Mouse (Mus musculus) macrophage (primary cell): ENCODE data around the gene Slc30a4. TPM values are rescaled to one million over a fixed set of nuclear protein-coding genes. Genes with fewer than 3 reads are reported as not detected.

Experiments used
- H3K27ac ChIP-seq: fragments of 350-480 bp; formaldehyde crosslinking; 2 replicates; pipeline ENCODE4 v1.9.0; 2021
- H3K36me3 ChIP-seq: fragments of 350-480 bp; formaldehyde crosslinking; 2 replicates; pipeline ENCODE4 v1.9.0; 2021; ENCODE audit errors: inconsistent target
- H3K4me3 ChIP-seq: fragments of 350-480 bp; formaldehyde crosslinking; 2 replicates; pipeline ENCODE4 v1.9.0; 2021; ENCODE audit errors: inconsistent target
- H3K79me2 ChIP-seq: fragments of 350-480 bp; formaldehyde crosslinking; 2 replicates; pipeline ENCODE4 v1.9.0; 2021; ENCODE audit errors: inconsistent target
- WGBS: methylation state at CpG from one replicate; pipeline ENCODE4 v1.1.7; 2026; ENCODE audit warnings: inconsistent platforms; ENCODE audit not compliant: missing documents; 5-methylcytosine and 5-hydroxymethylcytosine counted together
- polyA plus RNA-seq: library from polyadenylated mRNA; stranded (reverse); fragments of 250-400 nt; gene quantifications from 3 replicates; pipeline ENCODE4 v1.2.4, GENCODE M21; 2018; ENCODE audit warnings: inconsistent platforms

Gene Slc30a4
- polyA plus RNA-seq, 1 experiment from 2014 or later, result 2.5 TPM

DNA sequence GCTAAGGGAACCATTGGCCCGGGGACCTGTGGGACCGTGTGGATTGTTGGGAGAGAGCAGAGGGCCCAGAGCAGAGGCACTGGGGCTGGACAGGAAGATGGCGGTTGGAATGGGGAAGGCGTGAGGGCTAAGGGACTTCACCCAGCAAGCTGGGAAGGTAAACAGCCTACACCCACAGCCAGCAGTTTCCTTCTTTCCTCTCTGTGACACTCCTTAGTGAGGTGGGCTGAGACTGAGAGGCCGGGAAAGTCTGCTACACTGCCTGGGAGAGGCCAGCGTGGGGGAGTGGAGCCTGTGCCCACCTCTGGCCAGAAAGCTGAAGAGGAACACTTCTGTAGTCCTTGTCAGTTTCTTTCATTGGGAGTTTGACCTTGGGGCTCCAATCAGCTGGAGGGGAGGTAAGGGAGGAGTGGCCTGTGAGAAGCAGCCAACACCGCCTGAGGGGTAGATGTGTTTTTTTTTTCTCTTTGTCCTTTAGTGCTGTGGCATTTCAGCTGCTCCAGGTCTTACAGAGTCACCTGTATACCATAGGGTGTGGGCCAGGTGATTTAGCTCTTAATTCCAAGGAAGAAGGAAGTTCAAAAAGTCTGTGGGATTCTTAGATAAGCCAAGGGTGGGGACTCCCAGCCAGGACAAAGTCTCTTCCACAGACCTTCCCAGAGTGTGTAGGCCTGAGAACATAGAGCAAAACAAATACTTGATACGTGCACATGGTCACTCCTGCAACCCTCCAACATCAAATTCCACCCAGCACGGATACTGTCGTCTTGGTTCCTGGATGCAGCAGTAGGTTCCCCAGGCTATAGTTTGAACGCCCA lies 44.5 kb downstream of the Slc30a4 start:
- whole genome bisulfite sequencing, result 68% methylated on average over 11 of the region's 11 CpGs
- no peaks in the 10 kb centered on the region for H3K36me3 ChIP-seq
- H3K79me2 ChIP-seq, result no peaks in the 10 kb centered on the region
- H3K4me3 ChIP-seq, result no peak overlapping the region
- H3K27ac ChIP-seq, result no peak overlapping the region

DNA sequence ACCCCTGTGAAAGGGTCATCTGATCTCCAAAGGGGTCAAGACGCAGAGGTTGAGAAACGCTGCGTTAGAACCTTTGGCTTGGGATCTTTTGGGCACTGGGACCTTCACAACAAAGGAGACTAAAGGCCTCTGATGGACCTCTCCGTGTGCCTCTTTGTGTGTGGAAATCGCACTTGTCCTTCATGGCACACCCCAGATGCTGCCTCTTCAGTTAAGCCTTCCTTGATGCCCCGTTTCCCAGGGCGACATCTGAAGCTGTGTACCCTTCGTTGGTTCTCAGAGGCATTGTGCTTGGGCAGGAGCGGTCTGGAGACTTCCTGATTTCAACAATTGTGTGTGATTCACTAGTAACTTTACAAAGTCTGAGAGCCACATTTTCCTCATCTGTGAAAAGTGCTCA lies 45.7 kb downstream of the Slc30a4 start:
- WGBS, result 70% methylated on average over 9 of the region's 9 CpGs

DNA sequence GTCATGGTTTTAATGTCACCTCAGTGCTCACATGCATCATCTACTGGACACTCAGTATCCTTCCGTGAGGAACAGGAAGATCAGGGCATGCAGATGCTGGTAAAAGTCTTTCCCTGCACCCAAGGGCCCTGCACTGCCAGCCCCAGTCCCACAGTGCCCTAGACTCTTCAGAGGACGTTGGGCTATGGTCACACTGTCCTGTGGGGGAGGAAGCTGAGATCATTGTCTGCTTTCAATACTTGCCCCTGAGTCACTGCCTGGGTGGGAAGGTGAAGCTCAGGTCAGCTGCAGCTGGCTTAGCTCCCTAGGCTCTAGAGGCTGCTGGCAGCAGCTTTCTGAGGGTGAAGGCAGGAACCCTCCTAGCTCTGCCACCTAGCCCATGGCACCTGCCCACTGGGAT lies 46.4 kb downstream of the Slc30a4 start:
- WGBS, result 25% methylated on average over 2 of the region's 2 CpGs
- no peaks in the 10 kb centered on the region for H3K36me3 ChIP-seq

More for the DNA sequence above, 45.7 kb downstream of the Slc30a4 start:
- H3K27ac ChIP-seq, result no peak overlapping the region
- no peak overlapping the region for H3K4me3 ChIP-seq
- H3K79me2 ChIP-seq, result no peaks in the 10 kb centered on the region
- H3K36me3 ChIP-seq, result no peaks in the 10 kb centered on the region

DNA sequence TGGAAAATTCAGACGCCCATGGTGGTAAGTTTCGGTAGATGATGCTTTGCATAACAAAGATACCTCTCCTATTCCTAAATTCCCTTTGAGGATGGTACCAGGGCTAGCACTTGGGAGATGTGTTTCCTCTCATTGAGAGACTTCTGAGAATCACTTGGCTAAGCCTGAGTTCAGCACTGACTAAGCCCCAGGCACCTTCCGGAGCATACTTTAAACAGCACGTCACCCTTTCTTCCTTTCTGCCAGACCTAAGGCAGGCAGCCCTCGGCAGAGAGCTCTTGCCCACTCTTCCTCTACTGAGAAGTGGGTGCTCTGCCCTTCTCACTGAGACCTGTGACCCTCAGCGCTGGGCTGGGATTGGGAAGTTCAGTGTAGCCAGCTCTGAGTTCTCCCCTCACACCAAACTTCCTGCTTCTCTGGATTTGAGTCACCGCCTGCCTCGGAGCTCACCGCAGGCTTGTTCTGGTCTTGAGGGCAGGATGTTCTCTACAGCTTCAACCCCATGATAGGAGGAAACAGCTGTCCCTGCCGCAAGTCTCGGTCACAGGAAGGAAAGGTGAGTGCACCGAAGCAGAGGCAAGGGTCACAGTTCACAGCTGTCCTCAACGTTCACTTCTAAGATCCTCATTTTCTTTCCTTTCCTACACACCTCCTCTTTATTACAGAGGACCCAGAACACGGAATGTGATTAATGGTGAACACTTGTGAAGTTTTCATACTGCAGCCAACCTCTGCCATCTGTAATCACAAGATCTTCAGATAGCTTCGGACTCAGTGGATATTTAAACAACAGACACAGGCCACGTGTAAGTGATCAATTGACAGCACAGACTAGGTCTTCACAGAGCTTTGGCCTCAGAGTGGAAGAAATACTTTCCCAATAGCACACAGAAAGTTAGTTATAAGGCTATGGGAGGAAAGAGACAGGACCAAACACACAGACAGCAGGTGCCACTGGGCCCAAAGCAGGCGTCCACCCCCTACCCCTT lies 50.1 kb downstream of the Slc30a4 start:
- H3K27ac ChIP-seq, result peak overlapping the region; percentile 24; the same call in 1 of the 2 replicates
- no peaks in the 10 kb centered on the region for H3K36me3 ChIP-seq
- 11% methylated on average over 14 of the region's 17 CpGs for WGBS
- H3K4me3 ChIP-seq, result no peak overlapping the region
- no peaks in the 10 kb centered on the region for H3K79me2 ChIP-seq

More for the DNA sequence above, 46.4 kb downstream of the Slc30a4 start:
- Histone ChIP-seq H3K27ac (no peak overlapping the region), H3K79me2 (no peaks in the 10 kb centered on the region), H3K4me3 (no peak overlapping the region)

DNA sequence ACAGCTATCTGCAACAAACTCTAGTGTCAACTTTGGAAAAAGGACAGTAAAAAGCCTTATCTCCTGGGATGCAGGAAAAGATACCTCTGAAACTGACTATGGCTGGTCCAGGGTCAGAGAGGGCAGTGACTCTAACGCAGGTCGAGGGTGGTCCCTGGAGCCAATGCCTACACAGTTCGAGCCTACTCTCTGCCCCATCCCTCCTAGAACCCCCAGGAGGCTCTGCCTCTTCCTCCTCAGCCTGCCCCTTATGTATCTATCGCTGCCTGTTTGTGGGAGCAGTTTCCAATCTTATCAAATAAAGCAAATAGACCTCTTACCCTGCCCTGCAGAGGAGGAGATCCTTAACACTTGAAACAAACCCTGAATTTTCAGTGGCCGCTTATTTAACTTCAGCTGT lies 63.8 kb downstream of the Slc30a4 start:
- Histone ChIP-seq H3K36me3 (no peaks in the 10 kb centered on the region), H3K4me3 (no peak overlapping the region), H3K79me2 (no peaks in the 10 kb centered on the region), H3K27ac (no peak overlapping the region)
- WGBS, result 80% methylated on average over 4 of the region's 5 CpGs

DNA sequence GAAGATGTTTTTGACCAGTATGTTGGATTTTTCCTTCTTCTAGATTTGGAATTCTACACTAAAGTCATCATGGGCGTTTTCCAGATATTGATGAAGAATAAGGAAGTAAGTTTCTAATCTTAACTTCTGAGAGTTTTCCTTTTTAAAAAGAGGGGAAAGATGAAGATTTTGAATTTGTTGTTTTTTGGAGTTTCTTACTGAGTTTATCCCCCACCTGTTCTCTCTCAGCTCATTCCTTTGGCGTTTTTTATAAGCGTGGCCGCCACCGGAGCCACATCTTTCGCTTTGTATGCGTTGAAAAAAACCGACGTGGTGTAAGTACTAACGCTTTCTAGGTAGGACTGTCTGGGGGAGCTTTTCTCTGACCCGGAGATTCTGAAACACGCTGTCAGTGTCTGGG lies 64.4 kb downstream of the Slc30a4 start:
- WGBS, result 42% methylated on average over 12 of the region's 12 CpGs
- no peaks in the 10 kb centered on the region for H3K79me2 ChIP-seq
- H3K27ac ChIP-seq, result no peak overlapping the region
- H3K36me3 ChIP-seq, result peaks cover under 1% of the 10 kb centered on the region; the same call in 1 of the 2 replicates
- H3K4me3 ChIP-seq, result peak overlapping the region; percentile 22; the same call in 1 of the 2 replicates

DNA sequence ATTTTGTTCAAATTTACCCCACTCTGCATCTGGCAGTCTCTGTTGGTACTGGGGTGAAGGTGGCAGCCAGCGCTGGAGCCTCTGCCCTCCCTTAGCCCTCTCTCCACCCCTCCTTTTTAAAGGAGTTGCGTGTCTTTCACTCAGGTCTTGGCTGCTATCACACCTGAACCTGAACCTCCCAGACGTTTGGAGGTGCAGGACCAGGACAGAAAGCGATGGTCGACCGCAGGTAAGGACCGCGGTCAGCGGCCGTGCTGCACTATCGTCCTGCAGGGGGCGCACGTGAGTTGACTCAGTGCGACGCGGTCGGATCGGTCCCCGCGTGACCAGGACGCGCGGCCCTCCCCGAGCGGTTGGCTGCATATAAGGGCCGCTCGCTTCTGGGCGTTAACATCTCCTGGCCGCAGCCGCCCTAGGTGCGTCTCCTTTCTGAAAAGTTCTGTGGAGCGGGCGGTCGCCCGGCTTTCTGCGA lies 64.9 kb downstream of the Slc30a4 start:
- Histone ChIP-seq H3K27ac (no peak overlapping the region), H3K36me3 (peaks cover 4% of the 10 kb centered on the region; the same call in 1 of the 2 replicates), H3K79me2 (peaks cover under 1% of the 10 kb centered on the region; the same call in 1 of the 2 replicates), H3K4me3 (peak overlapping the region; percentile 22; the same call in 1 of the 2 replicates)
- 4% methylated on average over 36 of the region's 36 CpGs for WGBS

DNA sequence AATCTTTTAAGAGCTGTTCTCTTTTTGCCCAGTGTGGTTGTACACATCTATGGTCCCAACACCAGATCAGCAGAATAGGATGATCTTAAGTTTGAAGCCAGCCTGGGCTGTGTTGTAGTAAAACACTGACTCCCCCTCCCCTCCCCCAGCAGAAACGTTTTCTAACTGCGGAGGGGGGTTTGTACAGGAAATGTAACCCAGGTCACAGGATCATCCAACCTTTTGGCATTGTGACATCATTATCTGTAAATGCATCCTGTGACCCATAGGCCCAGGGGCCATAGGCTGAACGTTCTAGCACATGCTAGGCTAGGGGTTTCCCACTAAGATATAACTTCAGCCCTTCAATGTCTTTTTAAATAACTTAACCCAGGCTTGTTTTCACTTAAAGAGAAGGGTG lies 65.8 kb downstream of the Slc30a4 start, which contains the start of gene AA467197:
Gene AA467197 (plus strand): TSS at position 301 of the 400 bp plus-strand sequence.
- Histone ChIP-seq H3K79me2 (peaks cover 9% of the 10 kb centered on the region), H3K4me3 (peak within 1 kb of the TSS; percentile 22; the same call in 1 of the 2 replicates), H3K36me3 (peaks cover 4% of the 10 kb centered on the region; the same call in 1 of the 2 replicates), H3K27ac (no peak within 1 kb of the TSS)
- 53% methylated on average over 3 of the region's 3 CpGs for WGBS

Other genes starting within 250 kb of the Slc30a4 start
- 0.04 TPM in 1 of 3 replicates, not detected in the others for gene Gm14085, start 217.7 kb downstream of the Slc30a4 start, polyA plus RNA-seq
- 26.1 to 69.5 TPM (median 54.1 TPM) in 3 replicates for gene Gatm, start 91.4 kb downstream of the Slc30a4 start, polyA plus RNA-seq
- 1.6 to 4.9 TPM (median 3.7 TPM) in 3 replicates for gene AA467197, start 65.7 kb downstream of the Slc30a4 start, polyA plus RNA-seq
- 46.9 to 66.1 TPM (median 61.2 TPM) in 3 replicates for gene Bloc1s6, start 35.8 kb upstream of the Slc30a4 start, polyA plus RNA-seq
- gene Sqor, start 62.6 kb upstream of the Slc30a4 start, polyA plus RNA-seq, result 40.5 to 43.9 TPM (median 43.6 TPM) in 3 replicates